Mouse (Mus musculus) megakaryocyte, embryonic 14.5 days (primary cell): ENCODE data around the gene Uaca.

ENCODE experiments used
- FLI1 ChIP-seq: IDR thresholded peaks from 2 replicates; pipeline ENCODE4 v1.6.1; 2012; ENCODE audit warnings: low read length, inconsistent platforms, mixed read lengths
- GATA1 ChIP-seq: IDR thresholded peaks from 3 replicates; pipeline ENCODE4 v1.6.1; 2012; ENCODE audit warnings: mixed read lengths, low read length, inconsistent platforms, borderline replicate concordance

DNA sequence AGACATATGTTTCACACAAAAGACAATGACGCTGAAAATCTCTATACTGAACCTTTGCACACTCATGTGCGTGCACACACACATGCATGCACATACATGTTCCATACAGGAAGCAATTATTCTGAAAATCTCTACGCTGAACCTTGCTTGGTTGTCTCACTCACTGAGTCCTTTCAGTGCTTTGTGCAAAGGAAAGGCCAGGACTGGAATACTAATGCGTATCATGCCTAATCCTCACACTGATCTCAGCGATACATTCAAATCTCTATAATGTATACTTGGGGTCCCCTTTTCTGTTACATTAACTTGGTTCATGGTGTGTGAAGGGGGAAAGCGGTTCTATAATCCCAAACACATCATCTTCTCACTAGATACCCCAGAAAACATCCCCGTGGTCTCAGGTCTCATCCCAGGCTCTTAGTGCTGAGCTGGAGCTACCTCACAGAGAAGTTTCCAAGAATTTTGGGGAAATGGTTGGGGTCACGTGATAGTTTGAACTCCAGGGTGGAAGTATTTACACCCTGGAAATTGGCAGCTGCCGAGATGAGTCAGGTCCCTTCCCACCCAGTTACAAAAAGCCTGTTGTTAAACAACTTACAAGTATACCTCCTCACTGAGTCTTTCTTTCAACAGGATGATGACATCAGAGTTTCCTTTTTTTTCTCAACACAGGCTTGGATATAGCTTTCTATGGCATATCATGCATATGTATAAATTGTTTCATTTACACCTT, 12.1 kb upstream of the Uaca start:
- TF ChIP-seq GATA1 (no peak), FLI1 (no peak)
